Mouse (Mus musculus): ENCODE data around the gene Adam17. TPM values are rescaled to one million over a fixed set of nuclear protein-coding genes. Genes with fewer than 3 reads are reported as not detected.

The Adam17 gene
- total RNA-seq (2023) = 60.7 and 75.9 TPM in 2 replicates

GRCm38 (mm10) chr12:21373100-21373819 lies at the start of gene Adam17:
TSS of gene Adam17 (minus strand) at chr12:21373632.

GRCm38 (mm10) chr12:21417100-21418070 lies 44.0 kb upstream of the Adam17 start, which contains the start of gene Ywhaq:
TSS of gene Ywhaq (minus strand) at chr12:21417637.

GRCm38 (mm10) chr12:21315923-21316868 lies 57.2 kb downstream of the Adam17 start, which contains the start of gene Iah1:
TSS of gene Iah1 (plus strand) at chr12:21316389.

GRCm38 (mm10) chr12:21286243-21286622 lies 87.2 kb downstream of the Adam17 start, which contains the start of gene Itgb1bp1:
TSS of gene Itgb1bp1 (minus strand) at chr12:21286284.

GRCm38 (mm10) chr12:21284761-21285441 lies 88.5 kb downstream of the Adam17 start, which contains the start of gene Cpsf3:
TSS of gene Cpsf3 (plus strand) at chr12:21285391.

Other genes starting within 250 kb of the Adam17 start
- gene Cpsf3, start 88.2 kb downstream of the Adam17 start, total RNA-seq (2023) = 48.5 and 51.6 TPM in 2 replicates
- 36.0 and 42.1 TPM in 2 replicates for gene Itgb1bp1, start 87.3 kb downstream of the Adam17 start, total RNA-seq (2023)
- gene Iah1, start 57.2 kb downstream of the Adam17 start, total RNA-seq (2023) = 15.3 and 15.8 TPM in 2 replicates
- 66.3 and 75.8 TPM in 2 replicates for gene Ywhaq, start 44.0 kb upstream of the Adam17 start, total RNA-seq (2023)